Mouse (Mus musculus): ENCODE data around the gene Hsf3. TPM values are rescaled to one million over a fixed set of nuclear protein-coding genes. Genes with fewer than 3 reads are reported as not detected.

Gene Hsf3
- polyA plus RNA-seq, 1 experiment from 2014 or later = not detected

Other genes starting within 250 kb of the Hsf3 start
- not detected in 2 replicates for gene Vsig4, start 162.9 kb downstream of the Hsf3 start, polyA plus RNA-seq (2015; fragmentation: Nextera tagmentation; extraction: Ambion mirVana)
- 3.0 and 6.2 TPM in 2 replicates for gene Heph, start 935 bp downstream of the Hsf3 start, polyA plus RNA-seq (2015; fragmentation: Nextera tagmentation; extraction: Ambion mirVana)

All from neural tube, embryonic 15.5 days (tissue).